Mouse (Mus musculus): ENCODE measurements around the gene Akt1.

Akt1 gene

DNA sequence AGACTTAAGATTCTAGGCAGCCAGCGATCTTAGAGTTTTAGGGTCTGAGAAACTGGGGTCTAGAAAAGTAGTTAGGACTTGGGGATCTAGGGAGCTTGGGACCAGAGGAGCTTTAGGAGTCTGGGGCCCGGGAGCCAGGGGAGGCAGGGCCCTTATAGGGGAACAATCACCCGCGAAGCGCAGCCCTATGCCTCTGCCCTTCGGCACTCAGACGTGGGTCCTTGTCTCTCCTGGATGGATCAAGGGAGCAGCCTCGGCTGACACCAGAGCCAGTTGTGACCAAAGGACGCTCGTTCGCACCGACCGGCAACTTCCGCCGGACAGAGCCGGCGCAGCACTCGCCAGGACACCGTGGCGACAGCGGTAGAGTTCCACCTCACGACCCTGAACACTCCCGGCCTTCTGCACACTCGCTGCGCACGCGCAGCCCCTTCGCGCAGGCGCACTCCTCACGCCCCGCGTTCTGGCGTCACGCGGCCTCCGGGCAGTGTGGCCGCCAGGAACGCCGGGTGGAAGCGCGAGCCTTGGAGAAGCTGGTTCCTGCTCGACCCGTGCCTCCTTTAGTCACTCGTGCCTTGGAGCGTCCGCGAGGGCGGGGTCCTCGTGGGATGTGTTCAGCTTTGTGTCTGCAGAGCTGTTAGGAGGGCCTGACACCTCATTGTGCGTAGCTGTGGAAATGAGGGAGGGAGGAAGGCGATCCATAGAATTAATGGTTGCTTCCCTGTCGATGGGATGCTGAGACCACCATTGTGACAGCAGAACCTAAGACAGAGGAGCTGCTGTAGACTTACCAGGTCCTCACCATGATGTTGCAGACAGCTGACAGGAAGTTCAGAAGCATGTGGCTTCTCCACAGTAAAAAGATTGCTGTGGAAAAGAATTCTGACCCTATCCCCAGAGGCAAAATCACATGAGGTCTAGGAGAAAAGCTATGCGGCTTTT is 18.8 kb upstream of the Akt1 start:
- in situ Hi-C loops (cut with MboI, MseI), result no loop called here

DNA sequence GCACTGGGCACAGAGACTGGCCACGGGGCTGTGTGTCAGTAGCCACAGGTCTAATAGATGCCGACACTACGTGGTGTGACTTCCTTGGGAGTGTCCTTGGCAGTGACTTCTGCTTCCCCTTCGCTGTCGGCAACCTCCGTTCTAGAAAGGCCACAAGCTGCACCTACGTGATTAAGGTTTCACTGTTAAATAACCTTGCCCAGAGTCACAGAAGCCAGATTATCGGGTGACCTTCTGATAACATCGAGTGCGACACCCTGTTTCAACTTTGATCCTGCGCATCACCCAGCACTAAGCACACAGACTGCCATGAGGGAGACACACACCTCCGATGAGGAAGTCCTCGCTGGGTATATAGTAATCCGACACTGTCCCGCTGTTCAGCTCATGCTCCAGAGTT is 13.8 kb upstream of the Akt1 start:
- in situ Hi-C loops (cut with MboI, MseI), result no loop called here

GRCm38 (mm10) chr12:112683351-112683750 is 8.7 kb upstream of the Akt1 start:
- in situ Hi-C loops (cut with MboI, MseI), result no loop called here

DNA sequence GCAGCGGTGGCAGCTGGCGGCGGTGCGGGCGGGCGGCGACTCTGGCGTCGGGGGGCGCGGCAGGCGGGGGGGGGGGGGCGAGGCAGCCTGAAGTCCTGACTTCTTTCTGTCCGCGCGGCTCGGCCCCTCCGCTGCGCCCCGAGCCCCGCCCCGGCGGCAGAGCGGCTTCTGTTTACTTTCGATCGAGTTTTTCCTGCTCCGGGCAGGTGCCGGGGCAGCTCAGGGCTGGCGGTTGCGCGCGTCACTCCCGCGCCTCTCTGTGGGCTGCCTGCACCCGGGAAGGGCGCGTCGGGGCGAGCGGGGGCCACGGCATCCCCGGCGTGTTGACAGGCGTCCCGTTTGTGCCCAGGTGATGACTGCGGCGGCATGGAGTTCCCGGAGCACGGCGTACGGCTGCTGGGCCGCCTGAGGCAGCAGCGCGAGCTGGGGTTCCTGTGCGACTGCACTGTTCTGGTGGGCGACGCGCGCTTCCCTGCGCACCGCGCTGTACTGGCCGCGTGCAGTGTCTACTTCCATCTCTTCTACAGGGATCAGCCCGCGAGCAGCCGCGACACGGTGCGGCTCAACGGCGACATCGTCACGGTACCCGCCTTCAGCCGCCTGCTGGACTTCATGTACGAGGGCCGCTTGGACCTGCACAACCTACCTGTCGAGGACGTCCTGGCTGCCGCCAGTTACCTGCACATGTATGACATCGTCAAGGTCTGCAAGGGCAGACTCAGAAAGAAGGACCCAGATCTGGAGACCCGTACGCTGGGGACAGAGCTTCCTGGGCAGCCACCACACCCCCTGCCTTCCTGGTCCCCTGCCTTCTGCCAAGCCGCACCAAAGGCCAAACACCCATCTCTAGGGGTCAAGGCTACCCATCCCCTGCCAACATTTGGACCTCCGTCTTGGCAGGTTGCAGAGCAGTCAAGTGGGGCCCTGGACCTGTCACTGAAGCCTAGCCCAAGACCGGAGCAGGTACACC is 4.6 kb upstream of the Akt1 start:
- in situ Hi-C loops (cut with MboI, MseI), result no loop called here

GRCm38 (mm10) chr12:112678555-112679026 is 3.9 kb upstream of the Akt1 start, which contains the start of gene Zbtb42:
Gene Zbtb42 (plus strand): TSS chr12:112678828.
- in situ Hi-C loops (cut with MboI, MseI), result no loop called here

GRCm38 (mm10) chr12:112677943-112678554 is 3.4 kb upstream of the Akt1 start:
- in situ Hi-C loops (cut with MboI, MseI), result no loop called here

DNA sequence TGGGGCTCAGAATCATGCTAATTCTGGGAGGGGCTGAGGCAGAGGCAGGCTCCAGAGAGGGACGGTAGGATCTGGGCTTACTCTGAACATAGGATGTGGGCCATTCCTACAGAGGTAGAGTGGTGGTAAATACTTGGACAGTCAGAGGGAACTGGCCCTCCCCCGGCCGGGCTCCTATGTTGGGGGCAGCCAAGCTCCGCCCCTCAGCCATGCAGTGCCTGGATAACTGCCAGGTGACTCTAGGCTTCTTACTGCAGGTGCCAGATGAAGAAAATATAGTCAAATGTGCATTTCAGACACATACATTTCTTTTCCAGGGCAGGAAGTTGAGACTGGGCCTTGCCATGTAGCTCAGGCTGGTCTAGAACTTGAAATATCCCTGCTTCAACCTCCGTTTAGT is 2.4 kb upstream of the Akt1 start:
- in situ Hi-C loops (cut with MboI, MseI), result no loop called here

- in situ Hi-C loops (cut with MboI, MseI), result no loop called here
Observed at GRCm38 (mm10) chr12:112675245-112676035, 756 bp upstream of the Akt1 start.

DNA sequence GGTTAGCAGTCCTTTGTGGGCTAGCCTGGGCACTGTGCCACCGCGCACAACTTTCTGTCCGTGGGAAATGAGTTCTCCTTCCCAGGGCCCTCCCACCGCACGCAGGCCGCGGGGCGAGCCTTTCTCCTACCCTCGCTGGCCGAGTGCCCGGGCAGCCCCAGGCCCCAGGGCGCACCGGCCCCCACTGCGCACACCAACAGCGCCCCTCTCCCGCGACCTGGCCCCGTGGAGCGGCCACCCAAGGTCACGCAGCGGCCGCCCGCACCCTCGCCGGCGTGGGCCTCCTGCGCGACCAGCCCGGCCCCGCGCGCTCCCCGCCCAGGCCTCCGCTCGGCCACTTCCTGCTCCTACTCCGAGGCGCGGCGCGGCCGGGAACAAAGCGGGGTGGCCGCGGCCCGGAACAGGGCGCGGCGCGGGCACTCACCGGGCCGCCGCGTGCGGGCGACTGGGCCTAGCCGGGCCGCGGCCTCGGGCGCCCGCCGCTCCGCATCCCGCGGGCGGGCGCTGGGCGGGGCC is 1.1 kb downstream of the Akt1 start:
- in situ Hi-C loops (cut with MboI, MseI), result loop anchor here in 1 of 2 experiments (25.0 kb wide), 1 partner anchor 1786 kb away; the partner anchor contains the start of genes Cinp and Tecpr2

DNA sequence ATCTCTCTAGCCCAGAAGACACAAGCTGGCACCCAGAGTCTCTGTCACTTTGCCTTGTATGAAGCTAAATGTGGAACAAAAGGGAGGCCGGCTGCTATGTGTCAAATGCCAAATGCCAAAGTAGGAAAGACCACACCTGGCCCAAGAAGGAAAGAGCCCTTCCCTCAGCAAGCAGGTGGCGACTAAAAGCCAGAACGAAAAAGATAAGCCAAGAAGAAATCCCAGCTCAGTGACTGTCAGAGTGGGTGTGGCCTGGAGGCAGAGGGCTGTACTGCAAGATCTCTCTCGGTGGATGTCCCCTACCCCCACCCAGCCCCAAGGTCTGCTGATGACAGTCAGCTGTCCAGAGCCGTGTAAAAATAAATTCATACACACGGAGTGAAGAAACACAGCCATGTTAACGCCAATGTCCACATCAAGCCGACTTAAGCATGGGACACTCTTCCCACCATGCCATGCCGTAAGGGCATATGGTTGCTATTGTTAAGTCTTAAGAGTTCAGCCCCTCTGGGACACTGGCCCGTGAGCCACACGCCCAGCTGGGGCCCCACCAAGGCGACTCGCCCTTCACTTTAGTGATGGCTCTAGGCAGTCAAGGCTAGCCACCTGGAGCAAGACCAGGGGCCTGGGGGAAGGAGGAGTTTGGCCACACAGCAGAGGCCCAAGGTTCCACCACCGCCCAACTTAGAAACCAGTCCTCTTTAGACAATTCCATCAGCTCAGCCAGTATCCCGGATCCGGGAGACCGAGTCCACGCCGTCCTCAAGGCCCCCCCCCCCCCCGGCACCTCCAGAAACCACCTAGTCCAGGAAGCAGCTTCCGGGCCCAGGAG is 1.7 kb downstream of the Akt1 start:
- in situ Hi-C loops (cut with MboI, MseI), result loop anchor here in 1 of 2 experiments (25.0 kb wide), 1 partner anchor 1786 kb away; the partner anchor contains the start of genes Cinp and Tecpr2

- in situ Hi-C loops (cut with MboI, MseI), result loop anchor here in 1 of 2 experiments (25.0 kb wide), 1 partner anchor 1785 kb away; the partner anchor contains the start of genes Cinp and Tecpr2
Observed at GRCm38 (mm10) chr12:112671891-112672290, 2.8 kb downstream of the Akt1 start.

GRCm38 (mm10) chr12:112670718-112671393 is 3.8 kb downstream of the Akt1 start:
- in situ Hi-C loops (cut with MboI, MseI), result loop anchor here in 1 of 2 experiments (25.0 kb wide), 1 partner anchor 1784 kb away; the partner anchor contains the start of genes Cinp and Tecpr2

- in situ Hi-C loops (cut with MboI, MseI), result loop anchor here in 1 of 2 experiments (25.0 kb wide), 1 partner anchor 1780 kb away; the partner anchor contains the start of genes Cinp and Tecpr2
Observed at GRCm38 (mm10) chr12:112667619-112668297, 6.9 kb downstream of the Akt1 start.

DNA sequence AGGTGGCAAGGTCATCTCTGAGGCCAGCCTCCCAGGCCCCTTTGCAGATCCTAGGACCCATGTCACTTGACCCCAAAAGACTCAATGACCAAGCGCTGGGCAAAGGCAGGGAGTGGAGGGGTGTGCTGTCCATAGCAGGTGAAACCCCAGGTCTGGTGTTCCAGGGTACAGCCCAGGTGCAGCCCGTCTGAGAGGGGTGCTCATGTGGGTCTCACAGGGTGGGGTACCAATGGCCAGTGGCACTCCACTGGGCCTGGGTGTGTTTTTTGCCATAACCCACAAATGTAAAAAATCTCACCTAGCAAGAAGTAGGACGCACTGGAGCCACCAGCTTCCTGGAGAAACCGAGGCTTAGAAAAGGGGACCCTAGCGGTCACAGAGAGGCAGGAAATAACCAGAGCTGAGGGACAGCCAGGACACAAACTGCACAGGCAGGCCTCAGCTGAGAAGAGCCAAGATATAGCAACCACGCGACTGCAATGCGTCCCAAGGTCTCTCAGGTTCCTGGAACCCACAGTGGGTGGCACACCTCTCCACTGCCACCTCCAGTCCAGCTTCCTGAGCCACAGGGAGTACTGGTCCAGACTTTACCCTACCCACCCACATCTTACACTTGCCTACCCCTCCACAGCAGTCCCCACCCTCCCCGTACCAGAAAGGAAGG is 8.7 kb downstream of the Akt1 start:
- in situ Hi-C loops (cut with MboI, MseI), result loop anchor here in 1 of 2 experiments (25.0 kb wide), 1 partner anchor 1779 kb away; the partner anchor contains the start of genes Cinp and Tecpr2

- in situ Hi-C loops (cut with MboI, MseI), result loop anchor here in 1 of 2 experiments (25.0 kb wide), 1 partner anchor 1778 kb away; the partner anchor contains the start of genes Cinp and Tecpr2
Observed at GRCm38 (mm10) chr12:112665445-112665844, 9.2 kb downstream of the Akt1 start.

DNA sequence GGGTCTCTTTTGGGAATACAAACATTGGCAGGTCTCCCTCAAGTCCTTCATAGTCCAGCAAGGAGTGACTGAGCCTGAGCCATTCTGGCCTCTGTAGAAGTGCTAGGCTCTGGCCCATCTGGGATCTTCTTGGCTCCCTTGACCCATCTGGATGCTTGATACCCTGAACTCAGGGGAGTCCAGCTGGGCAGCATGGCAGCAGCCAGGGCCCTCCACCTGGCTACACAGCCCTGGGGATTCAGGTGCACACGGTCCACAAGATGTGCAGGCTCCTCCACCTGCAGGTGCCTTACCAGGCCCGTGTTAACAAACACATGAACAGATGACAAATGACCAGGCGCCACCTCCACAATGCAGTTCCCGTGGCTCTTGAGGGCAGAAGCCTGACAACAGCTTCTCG is 10.0 kb downstream of the Akt1 start:
- in situ Hi-C loops (cut with MboI, MseI), result loop anchor here in 1 of 2 experiments (25.0 kb wide), 1 partner anchor 1777 kb away; the partner anchor contains the start of genes Cinp and Tecpr2

DNA sequence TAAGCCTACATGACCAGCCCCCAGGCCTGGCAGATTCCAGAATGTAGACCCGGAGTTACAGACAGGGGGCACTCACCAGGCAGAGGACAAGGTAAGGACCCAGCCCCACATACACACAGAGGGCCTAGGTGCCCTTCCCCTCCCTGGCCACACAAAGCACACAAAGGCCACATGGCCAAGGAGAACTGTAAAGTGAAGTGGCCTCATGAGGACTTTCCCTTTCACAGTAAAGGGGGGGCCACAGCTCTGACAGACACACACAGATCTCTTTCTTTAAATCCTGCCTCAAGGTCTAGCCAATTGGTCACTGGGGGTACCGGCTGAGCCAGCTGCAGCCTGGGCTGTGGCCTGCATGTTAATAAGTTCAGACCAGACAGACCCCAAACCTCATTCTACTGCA is 10.6 kb downstream of the Akt1 start:
- in situ Hi-C loops (cut with MboI, MseI), result loop anchor here in 1 of 2 experiments (25.0 kb wide), 1 partner anchor 1777 kb away; the partner anchor contains the start of genes Cinp and Tecpr2

All from T-helper 17 cell (primary cell).